Mouse (Mus musculus) mouse embryonic stem cell (cell line): ENCODE measurements around the gene Dupd1.

ENCODE experiments used
- in situ Hi-C, 2 experiments: fragments of 300-500 bp; cut with MboI; formaldehyde crosslinking; loops; 1 replicate in 1 of 2; 3 replicates in 1 of 2; pipeline ENCODE4 v1.14.3; 2019 to 2020; ENCODE audit warnings: low sequenced_read_pairs in 2 of 2, low pct_unique_long_range_greater_than_20kb in 1 of 2, mixed read lengths in 1 of 2; ENCODE audit not compliant: unreplicated experiment in 1 of 2

The Dupd1 gene

DNA sequence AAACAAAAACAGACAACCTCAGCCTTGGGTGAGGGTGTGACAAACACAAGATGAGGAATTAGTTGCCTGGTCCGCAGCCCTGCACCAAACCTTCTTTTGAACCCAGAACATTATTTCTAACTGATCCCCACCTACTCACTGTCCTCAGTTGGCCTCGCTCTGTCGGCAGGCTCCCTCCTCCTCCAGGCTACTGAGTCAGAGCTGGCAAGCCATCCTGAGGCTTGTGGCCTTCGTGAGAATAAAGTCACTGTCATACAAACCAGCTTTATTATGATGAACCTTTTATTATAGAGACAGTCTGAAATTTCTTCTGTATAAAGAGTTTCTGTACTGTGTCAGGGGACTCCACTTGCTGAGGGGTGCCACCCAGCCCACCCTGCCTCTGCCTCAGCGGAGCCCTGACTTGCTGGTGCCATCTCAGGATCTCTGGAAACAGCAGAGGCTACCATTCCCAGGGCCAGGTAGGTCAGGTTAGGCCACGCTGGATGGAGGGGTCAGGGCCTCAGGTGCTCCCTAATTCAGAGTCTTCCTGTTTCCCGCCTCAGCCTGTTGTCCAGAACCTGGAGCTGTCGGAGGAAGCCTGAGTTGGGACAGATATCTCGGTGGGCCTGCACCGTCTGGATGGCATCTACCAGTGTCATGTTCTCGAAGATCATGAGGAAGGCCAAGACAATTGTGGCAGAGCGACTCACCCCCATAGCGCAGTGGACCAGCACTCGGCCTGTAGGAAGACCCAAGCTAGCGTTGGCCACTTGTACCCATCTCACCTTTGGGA lies 18.9 kb upstream of the Dupd1 start:
- in situ Hi-C loops: loop anchor here (5.0 to 25.0 kb wide), 5 partner anchors 41 to 596 kb away; no protein-coding TSS in a partner anchor

- in situ Hi-C loops: loop anchor here (5.0 to 25.0 kb wide), 5 partner anchors 38 to 593 kb away; no protein-coding TSS in a partner anchor
These were observed 15.6 kb upstream of the Dupd1 start for GRCm38 (mm10) chr14:21729936-21730335.

GRCm38 (mm10) chr14:21729031-21729732 lies 14.8 kb upstream of the Dupd1 start:
- in situ Hi-C loops: loop anchor here (25.0 kb wide), 3 partner anchors 292 to 592 kb away; no protein-coding TSS in a partner anchor

DNA sequence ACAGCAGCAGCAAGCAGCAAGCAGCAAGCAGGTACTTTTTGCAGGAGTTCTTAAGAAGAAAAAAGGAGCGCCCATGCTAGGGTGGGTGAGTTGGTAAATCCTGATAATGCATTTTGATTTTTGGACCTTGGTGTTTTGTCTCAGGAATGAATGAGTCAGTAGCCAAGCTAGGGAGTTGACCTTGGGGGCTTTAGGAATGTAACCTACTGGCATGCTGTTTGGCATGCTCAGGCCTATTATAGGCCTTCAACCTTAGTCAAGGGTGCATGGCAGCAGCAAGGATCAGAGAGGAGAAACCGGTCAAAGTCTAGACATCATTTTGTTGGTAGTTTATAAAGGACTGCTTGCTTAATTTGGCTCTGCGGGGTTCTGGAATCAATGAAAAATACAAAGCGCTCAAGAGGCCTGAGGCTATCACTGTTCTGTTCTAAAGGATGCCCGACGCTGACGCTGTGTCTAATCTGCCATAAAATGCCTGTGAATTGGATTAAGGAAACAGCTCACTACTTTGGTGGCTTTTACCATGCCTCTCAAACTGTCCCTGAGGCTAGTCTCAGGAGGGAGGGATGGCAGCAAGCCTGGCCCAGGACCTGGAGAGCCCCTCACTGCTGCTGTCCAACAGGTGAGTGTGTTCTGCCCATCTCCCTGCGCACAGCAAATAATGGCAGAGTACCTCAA lies 7.8 kb upstream of the Dupd1 start:
- in situ Hi-C loops: no loop called here

- in situ Hi-C loops: no loop called here
These were observed 6.2 kb upstream of the Dupd1 start for GRCm38 (mm10) chr14:21720430-21721205.

DNA sequence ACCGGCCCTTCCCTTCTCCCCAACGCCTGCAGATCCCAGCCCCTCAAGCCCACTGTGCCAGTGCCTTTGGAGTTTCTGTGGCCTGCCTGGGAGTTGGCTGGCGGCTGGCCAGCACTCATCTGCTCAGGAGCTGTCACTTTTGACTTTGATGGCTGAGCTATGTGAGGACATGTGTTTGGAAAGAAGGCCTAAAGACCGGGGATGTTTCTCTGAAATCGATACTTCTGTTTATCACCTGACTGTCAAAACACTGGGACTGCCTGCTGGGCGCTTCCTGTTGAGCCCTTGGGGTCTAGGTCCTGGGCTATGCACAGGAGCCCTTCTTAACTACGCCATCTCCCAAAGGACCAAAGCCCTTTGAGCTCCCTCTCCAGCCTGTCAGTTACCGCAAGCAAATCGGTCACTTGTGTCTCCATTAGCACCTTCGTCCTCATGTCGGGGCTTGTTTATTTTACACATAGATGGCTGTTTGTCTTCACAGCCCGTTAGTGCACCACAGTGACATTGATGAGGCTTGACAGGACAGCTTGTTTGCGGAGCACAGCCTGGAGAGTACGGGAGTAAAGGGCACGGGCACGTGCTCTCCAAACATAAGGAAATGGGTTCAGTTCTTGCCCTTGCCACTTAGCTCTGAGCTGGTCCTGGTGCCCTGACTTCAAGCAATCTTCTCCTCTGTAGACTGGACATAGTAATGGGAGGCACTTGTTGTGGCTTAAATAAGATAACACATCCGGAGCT lies 5.4 kb upstream of the Dupd1 start:
- in situ Hi-C loops: no loop called here

DNA sequence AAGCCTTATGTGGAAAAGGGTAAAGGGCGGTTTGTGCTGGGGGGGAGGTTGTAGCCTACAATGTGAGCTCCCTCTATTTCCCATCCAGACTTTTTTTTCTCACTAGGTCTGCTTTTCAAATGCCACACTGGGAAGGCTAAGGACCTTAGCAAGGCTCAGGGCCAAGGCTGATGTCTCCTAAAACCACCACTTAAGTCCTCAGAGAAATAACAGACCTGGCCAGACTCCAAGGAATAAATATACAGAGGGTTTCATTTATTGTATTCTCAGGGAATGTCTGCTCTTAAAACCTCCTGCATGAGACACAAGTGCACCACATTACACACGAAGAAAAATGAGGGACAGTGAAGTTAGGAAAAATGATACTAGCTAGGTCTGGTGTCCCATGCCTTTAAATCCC lies 3.1 kb downstream of the Dupd1 start:
- in situ Hi-C loops: no loop called here

GRCm38 (mm10) chr14:21709545-21709944 lies 4.8 kb downstream of the Dupd1 start:
- in situ Hi-C loops: no loop called here

DNA sequence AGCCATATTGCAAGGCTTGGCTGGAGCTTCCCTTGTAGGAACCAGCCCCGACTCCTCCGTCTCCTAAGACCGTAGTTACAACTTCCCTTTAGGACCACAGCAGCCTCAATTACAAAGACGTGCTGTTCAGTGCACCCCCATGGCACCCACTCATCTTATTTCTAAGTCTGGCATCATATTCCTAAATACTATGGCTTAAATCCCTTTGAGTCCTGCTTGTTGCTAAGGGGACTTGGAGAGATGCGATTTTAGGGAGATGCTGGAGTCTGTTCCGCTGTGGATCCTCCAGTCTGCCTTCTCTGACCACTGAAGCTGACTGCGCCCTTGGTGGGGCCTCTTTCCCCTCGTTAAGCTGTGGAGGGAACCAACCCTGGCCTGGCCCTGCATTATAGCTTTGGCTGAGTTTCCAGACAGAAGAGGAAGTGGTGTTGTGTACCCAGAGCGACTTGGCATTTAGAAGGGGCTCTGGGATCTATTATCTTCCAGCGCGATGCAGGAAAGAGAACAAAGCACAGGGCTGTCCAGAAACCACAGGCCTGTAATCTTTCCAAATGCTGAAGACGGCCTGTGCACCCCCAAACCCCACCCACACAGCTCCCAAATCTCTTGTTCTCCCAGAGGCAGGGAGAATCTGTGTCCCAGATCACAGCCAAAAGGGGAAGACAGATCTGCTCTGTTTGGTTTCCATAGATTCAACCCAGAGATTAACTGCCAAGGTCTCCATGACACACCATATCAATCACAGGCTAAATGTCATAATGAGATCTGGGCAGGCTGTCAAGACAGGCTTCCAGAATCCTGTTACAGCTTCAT lies 7.4 kb downstream of the Dupd1 start:
- in situ Hi-C loops: no loop called here

DNA sequence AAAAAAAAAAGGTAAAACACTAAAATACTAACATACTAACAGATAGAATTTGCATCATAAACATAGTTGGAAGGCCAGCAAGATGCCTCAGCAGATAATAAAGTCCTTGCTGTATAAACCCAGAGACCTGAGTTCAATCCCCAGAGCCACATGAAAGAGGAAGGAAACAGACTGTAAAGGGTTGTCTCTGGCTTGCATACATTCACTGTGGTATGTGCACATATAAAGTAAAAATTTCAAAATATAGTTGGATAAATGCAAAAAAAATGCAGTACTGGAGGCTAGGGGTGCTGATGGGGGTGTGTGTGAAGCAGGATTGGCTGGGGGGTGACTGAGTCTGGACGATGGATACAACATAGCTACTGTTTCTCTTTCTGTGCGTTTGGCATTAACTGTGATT lies 8.9 kb downstream of the Dupd1 start:
- in situ Hi-C loops: no loop called here

GRCm38 (mm10) chr14:21703255-21703654 lies 11.1 kb downstream of the Dupd1 start:
- in situ Hi-C loops: no loop called here

GRCm38 (mm10) chr14:21702691-21703090 lies 11.7 kb downstream of the Dupd1 start:
- in situ Hi-C loops: no loop called here

- in situ Hi-C loops: no loop called here
These were observed 18.1 kb downstream of the Dupd1 start for GRCm38 (mm10) chr14:21696186-21696830.

GRCm38 (mm10) chr14:21695020-21695419 lies 19.4 kb downstream of the Dupd1 start:
- in situ Hi-C loops: no loop called here

GRCm38 (mm10) chr14:21691070-21691469 lies 23.3 kb downstream of the Dupd1 start:
- in situ Hi-C loops: loop anchor here in 1 of 2 experiments (5.0 kb wide), 1 partner anchor 41 kb away; no protein-coding TSS in a partner anchor

DNA sequence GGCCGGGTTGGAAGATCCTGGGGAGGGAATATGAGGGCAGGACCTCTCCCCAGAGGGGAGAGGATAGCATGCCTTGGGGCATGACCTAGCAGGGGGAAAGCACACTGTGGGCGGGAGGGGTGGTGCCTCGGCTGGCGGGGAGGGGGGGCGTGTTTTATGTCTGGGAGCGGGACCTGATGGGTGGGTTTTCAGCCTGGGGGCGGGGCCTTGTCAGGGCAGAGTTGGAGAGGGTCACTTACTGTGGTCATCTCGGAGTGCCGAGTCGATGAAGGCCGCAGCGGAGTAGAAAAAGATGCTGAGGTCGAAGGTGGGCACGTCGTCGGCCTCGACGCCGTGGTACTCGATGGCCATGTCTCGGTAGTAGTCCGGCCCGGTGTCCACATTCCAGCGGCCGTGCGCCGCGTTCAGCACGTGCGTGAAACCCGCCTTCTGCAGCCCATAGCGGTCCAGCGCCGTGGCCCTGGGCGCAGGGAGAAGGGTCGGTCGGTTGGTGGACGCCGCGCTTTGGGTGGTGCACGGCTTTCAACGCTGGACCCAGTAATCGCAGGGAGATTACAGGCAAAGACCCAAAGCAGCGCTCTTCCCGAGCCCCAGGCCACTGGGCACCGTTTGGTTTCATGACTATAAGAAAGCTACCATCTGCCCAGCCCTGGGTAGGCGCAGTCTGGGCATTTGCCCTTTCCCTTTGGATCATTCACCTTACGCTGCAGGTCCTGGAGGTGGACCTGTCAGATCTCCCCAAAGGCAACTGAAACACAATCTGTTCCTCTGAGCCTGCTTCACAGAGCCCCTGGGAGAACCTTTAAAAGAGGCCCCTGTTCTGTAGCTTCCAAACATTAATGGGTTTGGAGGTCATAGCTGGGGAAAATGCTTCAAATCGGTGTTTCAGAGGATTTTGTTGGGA lies 27.7 kb downstream of the Dupd1 start:
- in situ Hi-C loops: no loop called here
